Mouse (Mus musculus): Measurements from ENCODE around the gene Sox5.
A peak's percentile ranks its signal among the peaks of the same experiment; 100 is the strongest.

Sox5 gene

DNA sequence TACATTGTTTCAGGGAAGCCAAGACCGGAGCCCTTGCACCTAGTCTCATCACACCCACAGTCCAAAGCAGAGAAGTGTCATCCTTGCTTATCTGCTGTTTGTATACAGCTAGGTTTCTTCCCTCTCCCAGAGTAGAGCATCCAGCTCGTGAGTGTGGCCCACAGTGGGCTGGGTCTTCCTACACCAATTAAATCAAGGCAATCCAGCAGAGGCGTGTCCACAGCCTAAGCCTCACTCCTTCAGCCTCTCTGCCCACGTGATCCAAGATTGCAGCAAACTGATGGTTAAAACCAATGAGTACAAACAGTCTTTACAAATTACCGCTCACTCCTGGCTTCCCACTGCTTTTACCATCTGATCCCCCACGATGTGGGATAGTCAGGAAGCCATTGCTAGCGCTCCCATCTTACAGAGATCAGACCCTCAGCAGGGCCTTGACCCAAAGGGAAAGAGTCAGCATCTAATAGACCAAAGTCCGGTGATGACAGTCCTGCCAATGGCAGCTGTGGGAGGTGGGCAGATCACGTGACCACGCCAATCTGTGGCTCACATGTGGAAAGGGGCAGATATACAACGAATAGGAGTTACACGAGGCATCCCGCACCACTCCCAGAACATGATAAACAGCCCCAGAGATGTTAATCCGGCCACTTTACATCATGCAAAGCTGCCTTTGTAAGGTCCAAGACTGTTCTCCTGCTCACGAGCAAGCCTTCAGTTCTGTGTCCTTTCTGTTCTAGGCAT, 9.4 kb downstream of the Sox5 start:
- DNase-seq: peak; percentile 27

DNA sequence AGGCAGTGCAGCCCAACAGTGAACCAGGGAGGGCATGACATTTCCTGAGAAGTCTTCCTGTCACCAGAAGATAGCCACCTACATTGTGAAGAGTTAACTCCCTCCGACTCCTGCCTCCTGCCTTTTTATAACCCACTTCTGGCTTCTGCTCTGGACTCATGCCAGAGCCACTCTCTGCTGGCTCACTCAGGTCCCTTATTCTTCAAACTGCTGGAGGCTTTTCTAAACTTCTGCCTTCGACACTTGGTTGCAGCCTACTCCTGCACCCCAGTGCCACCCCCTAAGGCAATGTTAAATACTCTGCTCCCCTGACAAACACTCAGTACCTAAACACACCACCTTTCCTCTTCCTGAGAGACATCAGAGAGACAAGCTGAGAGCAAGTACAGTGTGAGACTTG, 12.7 kb downstream of the Sox5 start:
- peak; percentile 43 for DNase-seq

DNA sequence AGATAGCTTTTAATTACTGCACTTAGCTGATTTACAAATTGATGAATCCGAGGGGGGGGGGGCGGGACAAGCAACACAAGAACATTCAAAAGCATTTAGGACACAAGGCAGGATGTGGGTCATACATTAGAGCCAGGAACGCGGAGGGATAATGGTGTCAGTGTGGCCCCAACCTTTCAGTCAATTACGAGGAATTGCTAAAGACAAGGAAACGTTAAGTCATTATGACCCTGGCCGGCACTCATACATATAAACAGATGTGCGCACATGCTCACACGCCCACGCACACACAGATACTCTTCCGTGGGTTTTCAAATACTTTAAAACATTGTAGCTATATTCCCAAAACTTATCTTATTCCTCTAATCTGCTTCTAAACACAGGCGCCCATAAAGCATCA, 19.9 kb downstream of the Sox5 start:
- no peak for DNase-seq

DNA sequence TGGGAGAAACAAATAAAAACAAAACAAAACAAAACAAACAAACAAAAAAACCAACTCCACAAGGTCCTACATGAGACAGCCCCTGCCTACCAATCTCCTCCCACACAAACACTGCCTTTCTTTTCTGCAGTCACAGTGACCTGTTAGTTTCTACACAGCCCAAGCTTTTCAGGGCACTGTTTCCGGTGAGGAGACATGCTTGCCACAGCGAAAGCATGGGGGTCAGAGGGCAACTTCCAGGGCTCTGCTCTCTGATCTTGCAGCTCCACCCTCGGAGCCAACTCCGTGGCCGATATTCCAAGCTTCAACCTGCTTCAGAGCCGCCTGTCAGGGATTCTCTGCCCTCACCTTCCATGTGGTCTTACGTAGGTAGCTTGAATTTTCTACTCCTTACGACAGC, 22.6 kb downstream of the Sox5 start:
- peak; percentile 30 for DNase-seq

DNA sequence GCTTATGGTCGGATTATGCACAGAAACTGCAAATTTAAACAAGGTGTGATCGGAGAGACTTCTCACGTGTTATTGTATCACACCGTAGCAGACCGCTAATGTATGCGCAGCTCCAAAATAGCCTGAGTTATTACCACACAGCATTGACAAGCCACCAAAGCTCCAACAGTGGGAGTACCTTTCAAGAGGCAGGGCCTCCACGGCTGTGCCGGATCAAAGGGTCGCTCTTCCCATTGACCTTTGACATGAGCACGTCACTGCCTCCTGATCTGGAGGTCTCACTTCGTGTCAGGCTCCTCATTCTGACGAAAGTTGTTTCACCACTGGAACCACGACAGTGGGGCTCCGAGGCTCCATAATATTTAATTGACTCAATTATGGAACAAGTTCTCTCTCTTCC, 24.4 kb downstream of the Sox5 start:
- no peak for DNase-seq

DNA sequence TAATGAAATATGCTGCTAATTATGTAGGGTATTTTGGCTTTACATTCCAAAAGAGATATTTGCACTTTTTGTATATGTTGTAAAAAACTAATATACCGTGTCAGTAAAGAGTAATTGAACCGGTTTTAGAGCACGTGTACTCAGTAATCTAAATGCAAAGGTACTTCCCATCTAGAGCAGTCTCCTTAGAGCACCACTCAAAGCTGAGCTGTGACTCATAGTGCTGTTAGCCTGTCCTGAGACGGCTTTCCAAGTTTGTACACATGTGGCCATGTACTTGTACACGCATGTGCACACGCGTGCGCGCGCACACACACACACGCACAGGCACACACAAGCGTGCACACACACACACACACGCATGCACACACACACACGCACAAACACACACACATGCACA, 25.3 kb downstream of the Sox5 start:
- no peak for DNase-seq

DNA sequence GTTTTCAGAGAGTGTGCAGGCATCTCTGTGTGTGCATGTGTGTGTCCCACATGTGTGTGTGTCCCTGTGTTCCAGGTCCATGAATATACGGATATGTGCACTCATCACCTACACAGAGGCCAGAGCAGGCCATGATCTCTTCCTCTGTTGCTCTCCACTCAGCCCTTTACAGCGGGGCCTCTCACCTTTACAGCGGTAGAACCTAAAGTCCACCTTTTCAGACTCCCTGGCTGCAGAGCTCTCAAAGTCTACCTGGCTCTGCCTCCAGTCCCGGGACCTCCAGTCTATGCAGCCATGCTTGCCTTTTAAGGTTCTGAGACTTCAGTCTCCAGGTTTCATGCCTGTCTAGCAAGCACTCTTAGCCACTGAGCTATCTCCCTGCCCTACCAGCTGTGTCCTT, 26.5 kb downstream of the Sox5 start:
- no peak for DNase-seq

DNA sequence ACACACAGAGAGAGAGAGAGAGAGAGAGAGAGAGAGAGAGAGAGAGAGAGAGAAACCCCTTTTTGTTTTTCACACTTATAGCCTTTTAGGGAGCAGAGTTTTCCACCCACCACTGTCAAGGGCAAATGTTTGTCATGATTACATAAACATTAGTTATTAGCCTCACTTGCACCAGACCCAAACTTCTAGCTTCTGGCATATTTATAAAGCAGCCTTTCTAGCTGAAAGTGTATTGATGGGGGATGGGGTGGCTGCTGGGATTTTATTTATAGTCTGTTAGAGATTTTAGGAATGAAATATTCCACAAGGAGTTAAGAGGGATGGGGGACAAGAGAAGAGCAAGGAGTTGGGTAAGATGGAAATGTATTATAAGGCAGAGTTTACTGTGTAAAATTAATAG, 27.4 kb downstream of the Sox5 start:
- DNase-seq: peak; percentile 67

DNA sequence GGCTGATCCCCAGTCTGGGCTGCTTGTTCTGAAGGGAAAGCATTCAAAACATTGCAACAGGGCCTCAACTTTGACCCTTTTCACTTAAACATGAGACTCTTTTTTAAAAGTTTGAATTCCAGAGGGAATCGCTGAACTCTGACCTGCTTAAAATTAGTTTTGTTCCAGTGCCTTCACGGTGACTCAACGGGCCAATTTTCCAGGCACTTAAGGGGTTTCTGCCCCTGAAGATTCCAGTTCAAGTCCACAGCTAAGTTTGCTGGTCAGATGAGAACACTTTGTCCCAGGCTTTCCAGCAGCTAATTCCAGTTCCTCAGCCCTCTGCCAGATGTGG, 27.8 kb downstream of the Sox5 start:
- peak; percentile 68 for DNase-seq

DNA sequence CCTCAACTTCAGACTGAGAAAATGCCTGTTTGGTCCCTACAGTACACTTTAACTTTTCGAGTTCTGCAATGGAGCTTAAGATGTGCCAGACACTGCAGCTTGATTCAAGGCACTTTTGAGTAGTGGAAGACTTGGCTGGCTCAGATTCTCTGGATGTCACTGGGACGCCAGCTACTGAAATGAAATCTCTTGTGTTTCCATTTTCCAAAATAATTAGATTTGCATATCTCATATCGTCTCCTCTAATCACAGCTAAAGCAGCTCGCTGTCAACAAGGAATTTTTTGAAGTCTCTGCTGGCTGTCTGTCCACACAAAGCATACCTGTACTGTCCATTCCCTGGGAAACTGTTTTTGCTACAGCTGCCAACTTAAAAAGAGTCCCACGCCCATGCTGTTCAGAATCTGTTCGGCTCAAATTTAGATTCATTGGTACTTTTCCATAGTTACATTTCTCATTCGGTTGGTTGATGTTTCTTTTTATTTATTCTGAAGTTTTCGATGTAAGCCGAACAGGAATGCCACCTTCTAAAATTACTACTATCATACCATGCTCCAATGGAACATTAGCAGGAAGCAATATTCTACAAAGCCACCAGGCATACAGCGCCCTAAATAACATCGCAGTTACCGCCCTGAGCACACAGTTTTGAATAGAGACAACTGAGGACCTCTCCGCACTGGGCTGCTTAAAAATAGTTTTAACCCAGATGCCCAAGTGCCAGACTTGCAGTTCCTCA, 28.4 kb downstream of the Sox5 start:
- DNase-seq: no peak

DNA sequence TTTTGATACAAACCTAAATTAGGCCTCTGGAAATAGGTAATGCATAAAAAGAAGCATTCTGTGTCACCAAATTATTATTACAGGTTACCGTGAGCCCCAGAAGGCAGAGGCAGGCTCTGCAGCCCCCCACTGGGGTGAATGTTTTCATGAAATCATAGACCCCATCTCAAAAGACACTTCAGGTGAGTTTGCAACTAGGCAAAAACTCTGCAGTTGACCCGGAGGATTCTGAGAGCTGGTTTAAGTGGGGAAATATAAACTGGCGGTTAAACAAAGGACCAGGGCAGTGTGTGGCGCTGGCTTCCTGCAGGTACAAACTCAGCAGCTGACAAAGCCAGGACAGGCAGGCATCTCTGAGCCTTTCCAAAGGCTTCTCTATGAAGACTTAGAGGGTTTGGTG, 30.2 kb downstream of the Sox5 start:
- DNase-seq: no peak

DNA sequence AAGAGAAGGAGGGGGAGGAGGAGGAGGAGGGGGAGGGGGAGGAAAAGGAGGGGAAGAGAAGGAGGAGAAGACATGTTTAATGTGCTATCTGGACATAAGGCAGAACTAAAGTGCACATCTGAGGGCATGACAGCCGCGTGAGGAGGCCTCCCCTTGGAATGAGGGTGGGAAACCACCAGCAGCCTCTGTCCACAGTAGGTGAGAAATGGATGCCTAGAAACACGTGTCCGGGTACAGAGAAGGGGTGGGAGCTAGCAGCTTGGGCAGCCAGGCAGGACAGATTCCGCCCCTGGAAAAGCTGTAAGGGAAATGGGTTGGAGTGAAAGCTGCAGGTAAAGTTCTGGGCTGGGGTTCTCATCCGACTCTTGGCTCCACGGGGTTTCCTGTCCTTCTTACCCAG, 31.6 kb downstream of the Sox5 start:
- DNase-seq: no peak

DNA sequence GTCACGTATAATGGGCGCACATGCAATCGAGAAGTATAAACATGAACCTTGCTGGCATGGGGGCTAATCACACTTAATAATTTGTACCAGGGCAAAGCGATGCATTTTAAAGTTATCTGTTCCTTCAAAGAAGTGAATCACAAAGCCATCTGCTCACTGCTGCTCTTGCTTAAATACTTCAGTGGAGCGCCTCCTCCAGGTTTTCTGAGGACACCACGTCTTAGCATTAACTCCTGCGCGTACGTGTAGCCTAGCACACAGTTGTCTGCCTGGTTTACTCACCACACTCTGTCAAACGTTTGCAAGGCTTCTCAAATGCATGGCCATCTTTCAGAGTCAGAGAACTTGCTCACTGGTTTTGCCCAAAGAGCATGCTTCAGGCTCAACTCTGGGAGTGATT, 35.3 kb downstream of the Sox5 start:
- DNase-seq: no peak

DNA sequence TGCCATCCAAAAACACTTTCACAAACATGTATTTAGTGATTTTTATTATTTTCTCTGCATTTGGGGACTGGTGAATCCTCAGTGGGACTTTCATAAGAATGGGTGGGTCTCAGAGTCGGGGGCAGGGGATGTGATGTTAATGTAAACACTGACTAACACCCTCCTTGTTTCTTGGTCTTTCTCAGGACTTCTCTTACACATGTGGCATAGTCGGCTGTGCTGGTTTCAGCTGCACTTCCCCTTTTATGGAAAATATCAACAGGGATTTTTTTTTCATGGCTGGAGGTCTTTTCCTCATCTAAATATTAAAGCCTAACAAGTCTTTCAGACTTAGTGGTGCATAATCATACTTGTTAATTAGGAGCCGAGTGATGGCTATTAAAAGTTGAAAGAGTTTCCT, 39.2 kb downstream of the Sox5 start:
- no peak for DNase-seq

DNA sequence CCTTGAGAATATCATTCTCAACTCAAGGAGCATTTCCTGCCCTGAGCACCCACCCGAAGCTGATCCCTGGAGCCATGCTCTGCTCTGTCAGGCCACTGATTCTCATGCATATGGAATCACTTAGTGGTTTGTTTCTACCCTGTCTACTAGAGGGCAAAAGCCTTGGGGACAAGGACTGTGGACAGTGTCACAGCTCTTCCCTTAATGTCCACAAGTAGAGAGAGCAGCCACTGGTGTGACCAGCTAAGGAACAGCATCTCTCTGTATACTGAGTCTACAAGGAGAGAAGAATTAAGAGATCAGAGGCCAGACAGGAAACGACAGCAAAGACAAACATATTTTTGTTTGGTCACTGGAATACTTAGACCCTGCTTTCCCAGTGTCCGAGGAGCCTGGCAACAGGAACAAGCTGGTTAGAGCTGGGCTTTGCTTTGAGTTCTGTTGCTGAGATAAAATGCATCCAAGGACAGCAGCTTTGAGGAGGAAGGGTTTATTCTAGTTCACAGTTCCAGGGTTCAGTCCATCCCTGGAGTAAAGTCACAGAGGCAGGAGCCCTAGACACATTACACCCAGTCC, 40.6 kb downstream of the Sox5 start:
- peak; percentile 61 for DNase-seq

DNA sequence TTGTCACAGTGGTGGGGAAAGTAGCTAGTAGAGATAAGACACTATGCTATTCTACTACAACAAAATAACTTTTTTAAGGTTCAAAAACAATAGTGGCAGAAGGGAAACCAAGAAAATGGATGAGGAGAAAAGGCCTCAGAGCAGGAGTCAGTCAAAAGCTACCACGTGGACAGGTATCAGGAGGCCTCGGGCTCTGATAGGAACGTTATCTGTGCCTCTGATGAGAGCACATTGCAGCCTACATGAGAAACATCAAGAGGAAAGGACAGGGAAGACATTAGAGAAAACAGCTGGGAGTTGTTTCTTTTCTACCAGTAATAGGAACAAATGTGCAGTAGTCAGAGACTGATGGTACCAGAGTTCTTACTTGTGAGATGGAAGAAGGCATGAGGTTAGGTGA, 41.4 kb downstream of the Sox5 start:
- DNase-seq: no peak

DNA sequence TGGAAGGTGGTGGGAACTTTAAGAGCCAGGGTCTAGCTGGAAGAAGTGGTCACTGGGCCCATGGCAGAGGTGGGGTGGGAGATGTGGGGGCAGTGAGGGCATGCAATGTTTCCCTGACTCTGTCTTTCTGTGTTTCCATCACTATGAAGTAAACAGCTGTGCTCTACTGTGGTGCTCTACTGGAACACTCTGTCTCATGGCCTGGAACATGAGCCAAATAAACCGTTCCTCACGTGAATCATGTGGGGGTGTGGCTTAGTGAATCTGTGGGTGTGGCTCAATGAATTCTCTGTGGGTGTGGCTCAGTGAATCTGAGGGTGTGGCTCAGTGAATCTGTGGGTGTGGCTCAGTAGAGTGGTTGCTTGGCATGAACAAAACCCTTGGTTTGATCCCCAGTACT, 42.0 kb downstream of the Sox5 start:
- DNase-seq: peak; percentile 52

DNA sequence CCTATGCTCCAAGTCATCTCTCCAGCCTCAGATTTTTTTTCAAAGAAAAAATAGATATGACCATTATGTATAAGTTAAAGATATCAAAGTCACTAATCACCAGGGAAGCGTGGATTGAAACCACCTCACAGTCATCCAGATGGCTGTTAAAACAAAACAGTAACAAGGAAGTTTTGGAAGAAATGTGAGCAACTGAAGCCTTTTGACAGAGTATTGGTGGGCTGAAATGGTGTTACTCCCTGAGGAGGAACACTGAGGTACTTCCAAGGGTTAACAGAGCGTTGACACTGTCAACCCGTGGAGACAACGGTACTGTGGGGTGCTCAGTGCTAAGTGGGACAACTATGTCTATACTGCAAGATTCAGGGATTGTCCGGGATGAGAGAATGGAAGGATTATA, 44.0 kb downstream of the Sox5 start:
- DNase-seq: no peak

DNA sequence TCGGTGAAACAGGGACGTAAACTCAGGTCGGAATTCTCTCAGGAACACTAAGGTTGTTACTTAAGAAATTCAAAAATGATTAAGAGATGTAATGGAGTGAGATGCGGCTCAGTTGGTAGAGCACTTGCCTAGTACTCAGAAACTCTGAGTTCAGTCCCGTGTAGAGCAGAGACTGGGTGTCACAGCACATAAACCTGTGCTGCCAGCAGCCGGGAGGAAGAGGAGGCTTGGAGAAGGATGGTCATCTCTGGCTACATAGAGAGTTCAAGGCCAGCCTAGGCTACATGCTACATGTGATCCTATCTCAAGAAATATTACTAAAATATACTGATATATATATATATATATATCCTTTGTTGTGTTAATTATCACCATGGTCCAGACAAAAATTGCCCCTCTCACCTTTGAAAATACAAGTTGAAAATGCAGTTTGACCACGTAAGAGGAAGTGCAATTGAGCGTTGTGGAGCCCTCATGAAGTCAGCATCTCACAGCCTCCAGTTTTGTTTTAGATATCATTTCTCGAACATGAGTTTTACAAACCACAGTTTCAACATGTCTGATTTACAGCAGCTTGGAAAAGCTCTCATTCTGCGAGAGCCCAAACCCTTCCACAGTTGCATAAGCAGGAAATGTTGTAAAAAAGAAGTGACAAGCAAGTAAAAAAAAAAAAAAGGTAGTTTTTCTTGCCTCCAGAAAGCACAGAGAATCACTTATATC, 50.4 kb downstream of the Sox5 start:
- DNase-seq: no peak

DNA sequence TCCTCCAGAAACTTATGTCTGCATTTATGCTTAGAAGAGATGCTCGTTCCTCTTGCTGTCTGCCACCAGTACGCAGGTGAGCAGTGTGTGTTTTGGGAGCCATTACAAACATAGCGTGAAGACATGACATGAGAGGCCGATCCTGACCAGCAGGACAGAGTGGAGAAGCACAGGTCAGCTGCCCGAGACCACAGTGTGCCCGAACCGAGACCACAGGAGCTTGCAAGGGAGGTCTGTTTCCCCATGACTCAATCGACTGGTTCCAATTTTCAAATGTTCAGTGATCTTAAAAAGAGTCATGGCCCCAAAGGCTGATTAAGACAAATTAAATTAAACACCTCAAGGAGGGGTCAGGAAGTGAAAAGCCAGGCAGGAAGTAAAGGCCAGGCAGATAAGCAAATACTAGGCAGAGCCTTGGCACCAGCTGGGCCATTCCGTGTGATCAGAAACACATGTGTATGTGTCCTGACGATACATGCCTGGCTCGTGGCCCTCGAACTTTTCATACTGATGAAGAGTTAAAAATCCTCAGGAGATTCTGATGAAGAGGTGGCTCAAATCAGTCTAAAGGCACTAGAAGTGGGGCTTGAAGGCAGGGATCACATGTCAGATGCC, 58.1 kb downstream of the Sox5 start:
- DNase-seq: no peak

DNA sequence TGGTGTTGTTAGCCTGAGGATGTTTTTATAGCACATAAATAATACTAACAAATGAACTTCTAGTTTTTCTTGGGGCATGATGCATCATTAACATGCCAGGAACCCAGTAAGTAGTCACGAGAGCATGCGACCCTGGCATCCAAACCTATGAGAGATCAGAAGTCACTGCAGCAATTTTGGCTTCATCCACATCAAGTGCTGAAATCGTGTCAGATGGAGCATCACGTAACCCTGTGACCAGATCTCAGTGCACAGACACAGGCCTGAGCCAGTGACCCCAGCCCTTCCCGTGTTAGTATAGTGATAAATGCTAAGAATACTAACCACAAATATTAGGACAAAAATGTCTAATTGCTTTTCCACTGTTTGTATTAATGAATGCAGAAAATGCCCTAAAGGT, 58.8 kb downstream of the Sox5 start:
- no peak for DNase-seq

DNA sequence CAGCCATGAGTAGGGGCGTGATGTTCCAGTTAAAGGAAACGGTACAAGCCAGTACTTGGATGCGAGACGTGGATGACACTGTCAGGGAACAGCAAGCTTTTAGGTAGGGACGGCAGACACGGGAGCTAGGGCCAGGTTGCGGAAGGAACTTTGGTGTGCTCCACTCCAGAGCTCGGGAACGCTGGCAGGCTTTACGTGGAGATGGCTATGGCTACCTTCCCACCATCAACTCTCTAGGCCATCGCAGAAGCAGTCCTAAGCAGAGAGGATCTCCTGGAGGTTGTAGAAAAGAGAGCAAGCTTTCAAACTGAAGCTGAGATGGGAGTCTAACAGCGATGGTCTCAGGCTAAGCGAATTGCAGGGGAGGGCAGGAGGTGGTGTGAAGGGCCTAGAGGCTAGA, 60.9 kb downstream of the Sox5 start:
- DNase-seq: no peak

DNA sequence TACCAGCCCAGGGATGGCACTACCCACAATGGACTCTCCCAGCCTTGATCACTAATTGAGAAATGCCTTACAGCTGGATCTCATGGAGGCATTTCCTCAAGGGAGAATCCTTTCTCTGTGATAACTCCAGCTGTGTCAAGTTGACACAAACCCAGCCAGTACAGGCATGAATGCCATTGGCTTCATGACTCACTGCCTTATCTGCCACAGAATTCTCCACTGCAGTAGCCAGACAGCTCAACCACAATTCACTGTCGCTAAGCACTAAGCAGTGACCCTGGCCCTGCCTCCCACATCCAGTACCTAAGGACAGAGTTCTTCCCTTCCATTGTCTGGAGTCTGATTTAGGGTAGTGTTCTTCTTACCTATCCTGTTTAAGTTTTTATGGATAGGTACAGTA, 65.4 kb downstream of the Sox5 start:
- DNase-seq: no peak

DNA sequence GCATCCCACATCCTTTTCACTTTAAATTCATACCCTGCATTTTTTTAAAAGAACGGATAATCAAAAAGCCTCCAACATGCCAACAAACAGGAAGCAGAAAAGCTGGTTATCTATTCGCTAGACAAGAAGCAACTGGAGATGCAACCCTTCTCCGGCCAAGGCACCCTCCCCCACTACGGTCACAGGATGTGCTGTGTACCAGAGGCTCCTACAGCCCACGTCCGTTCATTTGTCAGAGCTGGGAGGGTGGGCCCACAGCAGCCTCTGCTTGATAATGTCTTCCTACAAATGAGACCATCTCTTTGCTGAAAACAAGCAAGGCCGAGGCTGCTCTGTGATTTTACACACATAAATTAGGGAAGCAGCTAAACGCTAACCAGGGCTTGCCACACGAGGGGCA, 69.9 kb downstream of the Sox5 start:
- peak; percentile 84 for DNase-seq

All from lung, postnatal 10 days (tissue).